Mouse (Mus musculus): ENCODE results near the gene Tmem210. TPM values are rescaled to one million over a fixed set of nuclear protein-coding genes. Genes with fewer than 3 reads are reported as not detected.
A peak's percentile ranks its signal among the peaks of the same experiment; 100 is the strongest.

Tmem210 gene
- total and polyA plus RNA-seq, 2 experiments from 2014 or later = not detected

- no peaks in the 10 kb centered on the region for H3K36me3 ChIP-seq (ENCODE audit: insufficient read depth)
- ATAC-seq (no peak), DNase-seq (no peak)
- TF ChIP-seq CTCF (IDR thresholded peaks at IDR 0.05; ENCODE audit: low read depth) = peak; percentile 57
- 45% methylated on average over 2 of the region's 2 CpGs for WGBS
- H3K9me3 ChIP-seq (ENCODE audit: low read length) = no peaks in the 10 kb centered on the region
- H3K4me1 ChIP-seq (ENCODE audit: insufficient read depth) = peaks cover 18% of the 10 kb centered on the region
- H3K4me2 ChIP-seq (ENCODE audit: low read depth) = no peak overlapping the region
- H3K9ac ChIP-seq = no peak overlapping the region
- no peak overlapping the region for H3K27ac ChIP-seq (ENCODE audit: low read depth, low read length)
- no peaks in the 10 kb centered on the region for H3K27me3 ChIP-seq (ENCODE audit: insufficient read depth, low read length)
- no peak overlapping the region for H3K4me3 ChIP-seq (ENCODE audit: low read depth, low read length)
Observed at GRCm38 (mm10) chr2:25258887-25259286, 29.1 kb upstream of the Tmem210 start.

DNA sequence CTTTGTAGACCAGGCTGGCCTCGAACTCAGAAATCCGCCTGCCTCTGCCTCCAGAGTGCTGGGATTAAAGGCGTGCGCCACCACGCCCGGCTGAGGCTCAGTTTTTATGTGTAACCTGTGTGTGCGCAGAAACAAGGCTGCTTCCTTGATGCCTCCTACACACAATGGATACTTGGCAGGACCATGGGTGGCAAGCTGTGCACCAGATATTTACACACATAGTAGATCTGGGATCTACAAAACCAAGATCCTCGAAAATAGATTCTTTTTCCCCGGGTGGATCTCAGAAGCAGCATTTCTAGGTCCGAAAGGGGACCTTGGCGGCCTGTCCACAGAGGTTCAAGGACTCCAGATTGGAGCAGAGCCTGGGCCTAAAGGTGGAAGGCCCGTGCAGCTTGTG lies 26.1 kb upstream of the Tmem210 start:
- no peaks in the 10 kb centered on the region for H3K27me3 ChIP-seq (ENCODE audit: insufficient read depth, low read length)
- H3K9me3 ChIP-seq (ENCODE audit: low read length) = no peaks in the 10 kb centered on the region
- no peaks in the 10 kb centered on the region for H3K36me3 ChIP-seq (ENCODE audit: insufficient read depth)
- H3K4me1 ChIP-seq (ENCODE audit: insufficient read depth) = peaks cover 33% of the 10 kb centered on the region
- H3K4me2 ChIP-seq (ENCODE audit: low read depth) = peak overlapping the region; percentile 91
- peak overlapping the region; percentile 41 for H3K27ac ChIP-seq (ENCODE audit: low read depth, low read length)
- peak overlapping the region; percentile 66 for H3K9ac ChIP-seq
- H3K4me3 ChIP-seq (ENCODE audit: low read depth, low read length) = peak overlapping the region; percentile 76
- DNase-seq (no peak), ATAC-seq (peak; percentile 1; the same call in 1 of the 2 replicates)
- no peak for TF ChIP-seq CTCF (IDR thresholded peaks at IDR 0.05; ENCODE audit: low read depth)
- WGBS = 48% methylated on average over 12 of the region's 12 CpGs

DNA sequence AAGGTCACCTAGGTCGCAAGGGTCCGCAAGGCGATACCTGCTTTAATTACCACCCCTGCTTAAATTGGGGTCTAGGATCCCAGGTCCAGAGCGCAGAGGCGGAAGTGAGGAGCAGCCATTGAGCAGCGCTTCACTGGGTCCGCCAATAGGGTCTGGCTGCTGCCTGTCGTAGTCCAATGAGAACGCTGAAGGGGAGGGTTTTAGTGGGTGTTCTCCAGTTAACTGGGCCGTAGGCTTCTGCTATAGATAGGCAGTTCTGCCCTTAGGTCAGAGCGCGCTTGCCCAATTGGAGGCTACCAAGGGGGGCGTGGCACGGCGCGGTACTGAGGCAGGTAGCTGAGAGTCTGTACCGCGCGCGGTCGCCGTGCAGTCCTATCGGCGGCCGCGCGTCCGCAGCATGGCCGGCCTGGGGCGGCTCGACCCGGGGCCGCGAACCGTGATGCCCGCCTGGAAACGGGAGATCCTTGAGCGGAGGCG lies 25.6 kb upstream of the Tmem210 start, which contains the start of gene Tprn:
TSS of gene Tprn (plus strand) at position 328 of the 477 bp plus-strand sequence.
- peak within 1 kb of the TSS; percentile 76 for H3K4me3 ChIP-seq (ENCODE audit: low read depth, low read length)
- H3K4me2 ChIP-seq (ENCODE audit: low read depth) = peak within 1 kb of the TSS; percentile 91
- H3K9me3 ChIP-seq (ENCODE audit: low read length) = no peaks in the 10 kb centered on the region
- peak within 1 kb of the TSS; percentile 66 for H3K9ac ChIP-seq
- H3K36me3 ChIP-seq (ENCODE audit: insufficient read depth) = no peaks in the 10 kb centered on the region
- H3K27ac ChIP-seq (ENCODE audit: low read depth, low read length) = peak within 1 kb of the TSS; percentile 54
- H3K27me3 ChIP-seq (ENCODE audit: insufficient read depth, low read length) = no peaks in the 10 kb centered on the region
- DNase-seq = peak; percentile 95
- ATAC-seq = peak; percentile 99
- WGBS = under 1% methylated on average over 37 of the region's 39 CpGs
- peaks cover 33% of the 10 kb centered on the region for H3K4me1 ChIP-seq (ENCODE audit: insufficient read depth)
- TF ChIP-seq CTCF (IDR thresholded peaks at IDR 0.05; ENCODE audit: low read depth) = no peak; the same call in 1 of the 2 replicates

GRCm38 (mm10) chr2:25262795-25263622 lies 24.9 kb upstream of the Tmem210 start:
- H3K4me1 ChIP-seq (ENCODE audit: insufficient read depth) = peaks cover 33% of the 10 kb centered on the region
- WGBS = 3% methylated on average over 82 of the region's 82 CpGs

DNA sequence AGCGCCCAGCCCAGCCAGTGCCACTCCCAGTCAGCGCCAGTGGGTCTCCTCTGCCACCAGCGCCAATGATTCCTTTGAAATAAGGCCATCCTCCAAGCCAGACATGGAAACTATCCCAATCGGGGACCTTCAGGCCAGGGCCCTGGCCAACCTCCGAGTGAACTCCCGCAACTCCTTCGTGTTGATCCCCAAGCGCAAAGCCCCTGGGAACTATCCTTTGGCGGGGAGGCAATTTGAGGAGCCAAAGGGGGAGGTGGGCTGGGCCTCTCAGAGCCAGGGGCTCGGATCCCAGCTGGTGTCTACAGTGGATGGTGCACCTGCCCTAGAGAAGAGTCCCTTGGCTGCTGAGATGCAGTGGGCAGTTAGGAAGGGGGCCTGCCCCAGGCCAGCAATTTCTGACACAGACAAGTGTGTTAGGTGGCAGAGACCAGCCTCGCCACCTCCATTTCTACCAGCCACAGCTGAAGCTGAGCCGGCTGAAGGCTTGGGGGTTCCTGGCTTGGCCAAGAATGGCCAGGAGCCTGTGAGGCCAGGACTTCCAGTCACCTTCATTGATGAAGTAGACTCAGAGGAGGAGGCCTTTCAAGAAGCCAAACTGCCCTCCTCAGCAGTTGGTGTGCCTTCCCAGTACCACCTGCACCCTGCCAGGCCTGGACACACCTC lies 24.2 kb upstream of the Tmem210 start:
- no peak for TF ChIP-seq CTCF (IDR thresholded peaks at IDR 0.05; ENCODE audit: low read depth)
- peak overlapping the region; percentile 66 for H3K9ac ChIP-seq
- 21% methylated on average over 12 of the region's 12 CpGs for WGBS
- H3K27me3 ChIP-seq (ENCODE audit: insufficient read depth, low read length) = no peaks in the 10 kb centered on the region
- no peak overlapping the region for H3K27ac ChIP-seq (ENCODE audit: low read depth, low read length)
- no peaks in the 10 kb centered on the region for H3K9me3 ChIP-seq (ENCODE audit: low read length)
- ATAC-seq (no peak), DNase-seq (no peak)
- peaks cover 4% of the 10 kb centered on the region; the same call in 1 of the 2 replicates for H3K36me3 ChIP-seq (ENCODE audit: insufficient read depth)
- peak overlapping the region; percentile 76 for H3K4me3 ChIP-seq (ENCODE audit: low read depth, low read length)
- H3K4me2 ChIP-seq (ENCODE audit: low read depth) = peak overlapping the region; percentile 91
- peaks cover 33% of the 10 kb centered on the region for H3K4me1 ChIP-seq (ENCODE audit: insufficient read depth)

More at GRCm38 (mm10) chr2:25262795-25263622, 24.9 kb upstream of the Tmem210 start:
- DNase-seq = peak; percentile 56
- ATAC-seq = peak; percentile 11
- Histone ChIP-seq H3K27ac (ENCODE audit: low read depth, low read length) (peak overlapping the region; percentile 54; the same call in 1 of the 2 replicates), H3K27me3 (ENCODE audit: insufficient read depth, low read length) (no peaks in the 10 kb centered on the region), H3K4me3 (ENCODE audit: low read depth, low read length) (peak overlapping the region; percentile 76), H3K9me3 (ENCODE audit: low read length) (no peaks in the 10 kb centered on the region), H3K9ac (peak overlapping the region; percentile 66), H3K4me2 (ENCODE audit: low read depth) (peak overlapping the region; percentile 91), H3K36me3 (ENCODE audit: insufficient read depth) (peaks cover 2% of the 10 kb centered on the region; the same call in 1 of the 2 replicates)
- TF ChIP-seq CTCF (IDR thresholded peaks at IDR 0.05; ENCODE audit: low read depth) = no peak; the same call in 1 of the 2 replicates

- no peak overlapping the region; the same call in 1 of the 2 replicates for H3K9ac ChIP-seq
- H3K36me3 ChIP-seq (ENCODE audit: insufficient read depth) = peaks cover 9% of the 10 kb centered on the region
- 82% methylated on average over 5 of the region's 5 CpGs for WGBS
- no peak for TF ChIP-seq CTCF (IDR thresholded peaks at IDR 0.05; ENCODE audit: low read depth)
- no peak overlapping the region for H3K27ac ChIP-seq (ENCODE audit: low read depth, low read length)
- no peak for DNase-seq
- peak overlapping the region; percentile 91 for H3K4me2 ChIP-seq (ENCODE audit: low read depth)
- H3K9me3 ChIP-seq (ENCODE audit: low read length) = no peaks in the 10 kb centered on the region
- H3K4me3 ChIP-seq (ENCODE audit: low read depth, low read length) = no peak overlapping the region
- ATAC-seq = no peak
- H3K27me3 ChIP-seq (ENCODE audit: insufficient read depth, low read length) = no peaks in the 10 kb centered on the region
- peaks cover 33% of the 10 kb centered on the region for H3K4me1 ChIP-seq (ENCODE audit: insufficient read depth)
Observed at GRCm38 (mm10) chr2:25264286-25264660, 23.7 kb upstream of the Tmem210 start.

All from forebrain, postnatal 0 days (tissue).